Mouse (Mus musculus): ENCODE results near the gene Ipo13. TPM values are rescaled to one million over a fixed set of nuclear protein-coding genes. Genes with fewer than 3 reads are reported as not detected.
A peak's percentile ranks its signal among the peaks of the same experiment; 100 is the strongest.

Ipo13 gene
- total RNA-seq (2021) = 100 to 1,000 TPM; 222 to 284 TPM
- long read RNA-seq, experiment 1, transcript Ipo13-201 (20 exons, 3,595 nt) = major isoform, 41 of 85 reads
- long read RNA-seq, experiment 1, partial matches to known transcripts = 24 of 85 reads
- long read RNA-seq, experiment 1, other reads (novel, unspliced or antisense) = 17 of 85 reads
- long read RNA-seq, experiment 2, transcript Ipo13-201 (20 exons, 3,595 nt) = major isoform, 73 of 159 reads
- long read RNA-seq, experiment 2, partial matches to known transcripts = 49 of 159 reads
- long read RNA-seq, experiment 2, other reads (novel, unspliced or antisense) = 34 of 159 reads

GRCm38 (mm10) chr4:117914591-117915442 is at the start of gene Ipo13:
Gene Ipo13, minus strand, starts transcription at chr4:117914999.
- peak; percentile 86 to 97 for DNase-seq
- intact Hi-C loops (cut with DNase I) = loop anchor here (5.0 kb wide), 1 partner anchor 78 kb away; no protein-coding TSS in a partner anchor

DNA sequence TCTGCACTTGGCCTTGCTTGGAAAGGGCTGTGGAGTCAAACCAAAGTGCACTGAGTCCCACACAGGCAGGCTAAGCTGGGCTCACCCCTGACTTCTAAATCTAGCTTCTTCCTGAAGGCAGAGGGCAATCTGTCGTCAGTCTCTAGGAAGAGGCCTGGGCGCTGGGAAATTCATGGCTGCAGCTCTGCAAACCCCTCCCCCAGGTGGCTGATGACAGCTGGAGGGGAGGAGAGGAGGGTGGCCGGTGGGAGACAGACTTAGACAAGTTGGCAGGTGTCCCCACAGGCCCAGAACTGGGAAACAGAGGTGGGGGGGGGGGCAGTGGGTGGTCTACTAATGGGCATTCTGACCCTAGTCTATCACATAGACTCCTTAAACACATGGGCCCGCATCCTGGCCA is 42.7 kb upstream of the Ipo13 start:
- DNase-seq = no peak
- intact Hi-C loops (cut with DNase I) = no loop called here

DNA sequence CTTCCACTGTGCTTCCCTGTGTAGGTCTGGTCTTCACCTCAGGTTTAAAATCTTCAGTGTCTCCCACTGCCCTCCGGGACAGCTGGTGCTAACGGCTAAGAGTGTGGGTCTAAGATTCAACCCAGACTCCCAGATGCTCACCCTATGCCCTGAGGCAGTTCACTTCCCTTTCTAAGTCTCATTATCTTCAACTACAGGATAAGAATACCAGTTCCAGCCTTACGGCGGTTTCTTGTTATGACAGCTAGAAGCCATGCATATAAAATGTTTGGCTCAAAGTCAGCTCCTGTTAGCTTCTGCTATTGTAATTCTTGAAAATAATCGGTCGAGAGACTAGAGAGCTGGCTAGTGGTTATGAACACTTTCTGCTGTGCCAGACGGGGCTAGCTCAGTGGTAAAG is 32.7 kb upstream of the Ipo13 start:
- DNase-seq = no peak

GRCm38 (mm10) chr4:117946639-117947305 is 32.0 kb upstream of the Ipo13 start:
- intact Hi-C loops (cut with DNase I) = no loop called here
- no peak for DNase-seq

More for the DNA sequence above, 32.7 kb upstream of the Ipo13 start:
- intact Hi-C loops (cut with DNase I) = no loop called here

DNA sequence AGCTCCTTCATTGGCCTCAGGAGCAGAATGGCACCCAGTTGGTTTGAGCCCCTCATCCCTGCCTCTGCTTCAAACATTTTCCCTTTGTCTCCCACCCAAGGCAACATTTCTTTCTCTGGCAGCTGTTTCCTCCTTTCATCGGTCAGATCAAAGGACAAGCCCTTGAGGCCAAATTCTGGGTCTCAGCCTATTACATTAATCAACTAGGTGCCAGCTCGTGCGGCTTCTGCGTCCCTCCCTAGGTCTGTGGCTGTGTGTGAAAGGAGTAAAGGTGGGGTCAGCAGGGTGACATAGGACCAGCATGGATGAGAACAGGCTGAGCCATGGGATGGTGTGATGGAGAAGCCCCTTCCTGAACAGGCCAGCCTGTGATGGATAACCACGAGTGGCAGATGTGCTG is 28.5 kb upstream of the Ipo13 start:
- intact Hi-C loops (cut with DNase I) = no loop called here
- no peak for DNase-seq

DNA sequence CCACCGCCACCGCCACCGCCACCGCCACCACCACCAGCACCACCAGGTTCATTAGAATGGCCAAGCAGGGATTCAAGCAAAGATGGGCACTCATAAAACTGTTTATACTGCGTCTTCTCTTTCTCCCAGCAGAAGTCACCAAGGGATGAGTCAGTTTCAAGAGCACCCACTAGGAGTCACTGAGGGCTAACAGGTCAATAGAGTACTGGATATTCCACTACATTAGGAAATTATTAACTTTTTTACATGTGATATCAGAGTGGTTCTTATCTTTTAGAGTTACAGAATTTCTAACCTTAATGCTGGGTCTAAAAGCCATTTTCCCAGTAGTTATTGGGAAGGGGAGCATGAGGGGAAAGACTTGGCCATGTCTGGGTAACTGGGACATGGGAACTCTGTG is 22.2 kb upstream of the Ipo13 start:
- DNase-seq = no peak
- intact Hi-C loops (cut with DNase I) = no loop called here

GRCm38 (mm10) chr4:117934081-117934480 is 19.3 kb upstream of the Ipo13 start:
- intact Hi-C loops (cut with DNase I) = loop anchor here (5.0 kb wide), 2 partner anchors 48 to 358 kb away; partner anchors contain the start of gene Ptprf
- no peak for DNase-seq

GRCm38 (mm10) chr4:117933248-117933647 is 18.4 kb upstream of the Ipo13 start:
- intact Hi-C loops (cut with DNase I) = loop anchor here (5.0 kb wide), 2 partner anchors 49 to 359 kb away; partner anchors contain the start of gene Ptprf
- no peak for DNase-seq

- intact Hi-C loops (cut with DNase I) = loop anchor here (2.0 to 5.0 kb wide), 2 partner anchors 97 to 153 kb away; partner anchors contain the start of gene Slc6a9
- no peak for DNase-seq
Observed at GRCm38 (mm10) chr4:117929391-117929881, 14.6 kb upstream of the Ipo13 start, which contains the start of gene Artn. Gene Artn, minus strand, starts transcription at chr4:117929763.

DNA sequence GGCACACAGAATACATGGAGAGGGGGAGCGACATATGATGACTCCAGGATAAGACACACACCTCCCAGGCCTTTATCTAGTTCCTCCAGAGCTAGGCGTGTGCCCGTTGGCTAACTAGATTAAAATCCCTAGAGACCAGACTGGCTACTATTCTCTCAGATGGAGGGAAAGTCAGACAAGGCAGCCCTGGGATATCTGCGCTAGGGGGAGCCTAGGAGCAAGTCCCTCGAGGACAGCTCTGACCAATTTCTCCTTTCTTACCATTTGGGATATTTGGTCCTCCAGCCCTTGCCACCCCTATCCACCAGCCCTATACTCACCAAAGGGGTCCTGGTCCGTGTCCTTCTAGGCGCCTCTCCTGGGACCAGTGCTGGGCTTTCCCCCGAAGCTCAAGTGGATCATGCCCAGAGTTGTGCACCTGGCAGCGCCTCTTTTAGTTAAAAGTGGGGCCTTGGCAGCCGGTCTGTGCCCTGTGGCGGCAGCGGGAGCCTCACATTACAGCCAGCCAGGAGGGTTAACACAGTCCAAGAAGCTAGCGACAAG is 14.0 kb upstream of the Ipo13 start:
- DNase-seq = peak in 1 of 2 experiments; percentile 36
- intact Hi-C loops (cut with DNase I) = loop anchor here (2.0 to 5.0 kb wide), 2 partner anchors 96 to 154 kb away; partner anchors contain the start of gene Slc6a9

DNA sequence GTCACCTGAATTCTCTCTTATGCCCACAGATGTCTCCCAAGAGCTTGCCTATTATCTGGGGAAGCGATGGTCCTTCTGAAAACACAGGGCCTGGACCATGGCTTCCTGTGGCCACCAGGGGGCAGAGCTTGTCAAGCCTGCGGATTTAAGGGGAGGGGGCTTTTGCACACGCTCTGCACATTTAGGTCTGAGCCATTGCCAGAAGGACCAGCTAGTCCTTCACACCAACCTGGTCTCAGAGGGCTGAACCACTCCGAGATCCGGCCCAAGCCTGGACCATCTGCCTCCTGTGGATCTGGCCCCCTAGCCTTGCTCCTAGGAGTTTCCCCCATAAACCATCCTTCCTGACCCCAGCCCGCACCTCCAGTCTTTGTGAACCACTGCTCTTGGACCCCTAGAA is 13.4 kb upstream of the Ipo13 start:
- DNase-seq = no peak
- intact Hi-C loops (cut with DNase I) = loop anchor here (2.0 to 5.0 kb wide), 2 partner anchors 96 to 155 kb away; partner anchors contain the start of gene Slc6a9

GRCm38 (mm10) chr4:117926545-117927482 is 12.0 kb upstream of the Ipo13 start:
- intact Hi-C loops (cut with DNase I) = loop anchor here (5.0 kb wide), 1 partner anchor 95 kb away; the partner anchor contains the start of gene Slc6a9

GRCm38 (mm10) chr4:117924916-117925315 is 10.1 kb upstream of the Ipo13 start:
- intact Hi-C loops (cut with DNase I) = loop anchor here (5.0 kb wide), 1 partner anchor 93 kb away; the partner anchor contains the start of gene Slc6a9
- no peak for DNase-seq

More at GRCm38 (mm10) chr4:117926545-117927482, 12.0 kb upstream of the Ipo13 start:
- no peak for DNase-seq

- intact Hi-C loops (cut with DNase I) = no loop called here
- no peak for DNase-seq
Observed at GRCm38 (mm10) chr4:117923450-117923849, 8.7 kb upstream of the Ipo13 start.

GRCm38 (mm10) chr4:117921358-117921757 is 6.6 kb upstream of the Ipo13 start:
- DNase-seq = no peak
- intact Hi-C loops (cut with DNase I) = no loop called here

DNA sequence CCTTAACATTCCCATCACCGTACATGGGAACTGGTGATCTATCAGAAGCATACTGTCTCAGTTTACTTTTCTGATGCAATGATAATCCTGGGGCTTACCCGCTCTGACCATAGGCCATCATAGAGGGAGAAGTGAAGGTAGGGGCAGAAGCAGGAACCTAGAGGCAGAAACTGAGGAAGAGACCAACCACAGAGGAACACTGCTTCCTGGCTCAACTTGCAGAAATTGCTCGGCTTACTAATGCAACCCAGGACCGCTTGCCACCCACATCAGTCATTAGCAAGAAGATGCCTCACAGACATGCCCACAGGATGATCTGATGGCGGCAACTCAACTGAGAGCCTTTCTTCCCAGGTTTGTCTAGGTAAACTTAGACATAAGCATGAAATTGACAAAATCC is 4.0 kb upstream of the Ipo13 start:
- intact Hi-C loops (cut with DNase I) = loop anchor here (5.0 kb wide), 1 partner anchor 81 kb away; no protein-coding TSS in a partner anchor
- no peak for DNase-seq

GRCm38 (mm10) chr4:117918261-117918660 is 3.5 kb upstream of the Ipo13 start:
- intact Hi-C loops (cut with DNase I) = loop anchor here (5.0 kb wide), 1 partner anchor 81 kb away; no protein-coding TSS in a partner anchor
- DNase-seq = no peak

- intact Hi-C loops (cut with DNase I) = loop anchor here (5.0 kb wide), 1 partner anchor 81 kb away; no protein-coding TSS in a partner anchor
- no peak for DNase-seq
Observed at GRCm38 (mm10) chr4:117917847-117918246, 3.0 kb upstream of the Ipo13 start.
